Mouse (Mus musculus): ENCODE measurements around the gene Dcdc2a. TPM values are rescaled to one million over a fixed set of nuclear protein-coding genes. Genes with fewer than 3 reads are reported as not detected.

Gene Dcdc2a
- polyA plus RNA-seq, 1 experiment, result not detected

GRCm38 (mm10) chr13:25218394-25218793 is 162.6 kb downstream of the Dcdc2a start:
- TF ChIP-seq TAL1 (IDR thresholded peaks at IDR 0.05; ENCODE audit: low read length) (no peak), GATA1 (IDR thresholded peaks at IDR 0.05; ENCODE audit: low read length) (no peak)

DNA sequence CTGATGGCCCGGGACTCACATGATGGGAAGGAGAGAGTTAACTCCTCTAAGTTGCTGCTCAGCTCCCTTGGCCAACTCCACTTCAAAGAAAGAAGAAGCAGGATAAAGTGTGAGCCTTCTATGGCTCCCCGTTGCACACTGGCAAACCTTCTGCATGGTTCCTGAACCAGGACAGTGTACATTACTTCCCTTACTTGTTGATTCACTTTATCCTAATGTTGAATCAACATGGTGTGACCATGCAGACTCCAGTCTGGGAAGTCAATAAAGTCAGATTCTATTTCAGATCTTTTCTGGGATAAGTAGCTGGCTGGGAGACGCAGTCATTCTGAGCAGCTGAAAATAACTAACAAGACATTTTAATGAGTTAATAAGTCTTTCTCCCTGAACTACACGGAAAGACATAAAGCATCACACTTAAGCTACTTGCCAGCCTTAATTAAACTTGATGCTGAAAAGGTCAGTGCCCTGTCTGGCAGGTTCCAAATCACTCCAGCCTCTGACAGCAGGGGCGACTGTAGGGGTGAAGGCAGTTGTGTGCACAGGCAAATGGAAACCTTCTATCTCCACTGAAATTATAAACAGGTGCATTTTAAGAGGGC is 164.5 kb downstream of the Dcdc2a start:
- H3K27me3 ChIP-seq (ENCODE audit: control insufficient read depth), result no peaks in the 10 kb centered on the region
- no peaks in the 10 kb centered on the region for H3K36me3 ChIP-seq (ENCODE audit: control insufficient read depth)
- H3K4me1 ChIP-seq (ENCODE audit: control insufficient read depth), result no peaks in the 10 kb centered on the region
- no peak for TF ChIP-seq TAL1 (IDR thresholded peaks at IDR 0.05; ENCODE audit: low read length)
- TF ChIP-seq GATA1 (IDR thresholded peaks at IDR 0.05; ENCODE audit: low read length), result no peak
- no peak overlapping the region for H3K4me3 ChIP-seq (replicated peaks)
- H3K9me3 ChIP-seq (ENCODE audit: control insufficient read depth, low read length), result no peaks in the 10 kb centered on the region; the same call in 1 of the 2 replicates

More at GRCm38 (mm10) chr13:25218394-25218793, 162.6 kb downstream of the Dcdc2a start:
- no peaks in the 10 kb centered on the region; the same call in 1 of the 2 replicates for H3K9me3 ChIP-seq (ENCODE audit: control insufficient read depth, low read length)
- no peak overlapping the region for H3K4me3 ChIP-seq (replicated peaks)
- H3K36me3 ChIP-seq (ENCODE audit: control insufficient read depth), result no peaks in the 10 kb centered on the region
- no peaks in the 10 kb centered on the region for H3K27me3 ChIP-seq (ENCODE audit: control insufficient read depth)
- no peaks in the 10 kb centered on the region for H3K4me1 ChIP-seq (ENCODE audit: control insufficient read depth)

DNA sequence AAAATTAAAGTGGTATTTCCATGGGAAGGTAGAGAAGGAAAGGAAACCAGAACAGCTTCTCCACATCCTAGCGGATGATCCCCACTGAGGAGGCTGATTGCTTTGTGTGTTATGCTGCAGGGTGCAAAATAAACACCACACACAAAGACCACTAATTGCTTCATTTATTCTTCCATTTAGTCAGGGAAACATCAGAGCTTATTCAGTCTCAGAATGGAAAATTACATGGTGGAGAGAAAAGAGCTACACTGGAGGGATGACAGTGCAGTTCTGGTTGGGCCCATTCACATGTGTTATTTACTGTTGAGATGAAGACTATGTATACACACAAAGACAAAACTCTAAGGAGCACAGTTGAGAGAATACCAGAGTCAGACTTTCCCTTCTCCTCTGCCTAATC is 196.1 kb downstream of the Dcdc2a start:
- Histone ChIP-seq H3K27me3 (ENCODE audit: control insufficient read depth) (no peaks in the 10 kb centered on the region), H3K9me3 (ENCODE audit: control insufficient read depth, low read length) (peaks cover 2% of the 10 kb centered on the region; the same call in 1 of the 2 replicates), H3K36me3 (ENCODE audit: control insufficient read depth) (no peaks in the 10 kb centered on the region), H3K4me3 (replicated peaks) (no peak overlapping the region), H3K4me1 (ENCODE audit: control insufficient read depth) (no peaks in the 10 kb centered on the region)
- TF ChIP-seq TAL1 (IDR thresholded peaks at IDR 0.05; ENCODE audit: low read length) (no peak), GATA1 (IDR thresholded peaks at IDR 0.05; ENCODE audit: low read length) (no peak)

- Histone ChIP-seq H3K4me3 (replicated peaks) (no peak overlapping the region), H3K36me3 (ENCODE audit: control insufficient read depth) (no peaks in the 10 kb centered on the region), H3K4me1 (ENCODE audit: control insufficient read depth) (no peaks in the 10 kb centered on the region), H3K27me3 (ENCODE audit: control insufficient read depth) (no peaks in the 10 kb centered on the region), H3K9me3 (ENCODE audit: control insufficient read depth, low read length) (peaks cover 2% of the 10 kb centered on the region; the same call in 1 of the 2 replicates)
- TF ChIP-seq TAL1 (IDR thresholded peaks at IDR 0.05; ENCODE audit: low read length), result no peak
- no peak for TF ChIP-seq GATA1 (IDR thresholded peaks at IDR 0.05; ENCODE audit: low read length)
Observed at GRCm38 (mm10) chr13:25254478-25255263, 198.9 kb downstream of the Dcdc2a start.

DNA sequence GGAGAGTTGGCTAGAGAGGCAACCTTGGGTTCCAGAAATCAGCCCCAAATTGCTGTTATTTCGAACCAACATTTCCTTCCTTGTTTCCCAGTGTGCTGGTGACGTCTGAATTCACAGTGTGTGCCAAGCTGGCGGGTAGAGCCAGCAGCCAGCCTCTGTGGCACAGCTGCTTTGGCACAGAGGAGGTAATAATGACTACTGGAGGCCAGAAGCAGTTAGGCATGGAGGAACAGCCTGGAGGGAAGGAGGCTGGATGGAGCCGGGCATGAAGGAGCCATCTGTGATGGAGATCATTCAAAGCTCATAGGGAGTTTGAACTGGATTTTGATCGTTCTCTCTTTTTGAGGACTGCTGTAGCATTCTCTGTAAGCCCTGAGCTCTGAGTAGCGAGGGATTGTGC is 201.8 kb downstream of the Dcdc2a start:
- Histone ChIP-seq H3K27me3 (ENCODE audit: control insufficient read depth) (no peaks in the 10 kb centered on the region), H3K4me3 (replicated peaks) (no peak overlapping the region), H3K9me3 (ENCODE audit: control insufficient read depth, low read length) (peaks cover 2% of the 10 kb centered on the region; the same call in 1 of the 2 replicates), H3K36me3 (ENCODE audit: control insufficient read depth) (no peaks in the 10 kb centered on the region), H3K4me1 (ENCODE audit: control insufficient read depth) (no peaks in the 10 kb centered on the region)
- TF ChIP-seq TAL1 (IDR thresholded peaks at IDR 0.05; ENCODE audit: low read length), result no peak
- no peak for TF ChIP-seq GATA1 (IDR thresholded peaks at IDR 0.05; ENCODE audit: low read length)

Other genes with a start within 250 kb of the Dcdc2a start
- 3.5 and 5.2 TPM in 2 replicates for gene Acot13, start 224.5 kb upstream of the Dcdc2a start, polyA plus RNA-seq (2012)
- gene Tdp2, start 224.3 kb upstream of the Dcdc2a start, polyA plus RNA-seq (2012), result 2.3 and 3.1 TPM in 2 replicates
- not detected in 2 replicates for gene D130043K22Rik, start 210.9 kb upstream of the Dcdc2a start, polyA plus RNA-seq (2012)
- gene Aldh5a1, start 118.3 kb upstream of the Dcdc2a start, polyA plus RNA-seq (2012), result 0.01 TPM in 1 of 2 replicates, not detected in the other
- gene Gpld1, start 112.9 kb upstream of the Dcdc2a start, polyA plus RNA-seq (2012), result not detected in 2 replicates
- 0.36 and 0.61 TPM in 2 replicates for gene Mrs2, start 35.6 kb upstream of the Dcdc2a start, polyA plus RNA-seq (2012)
- not detected in 2 replicates for gene Nrsn1, start 214.5 kb downstream of the Dcdc2a start, polyA plus RNA-seq (2012)

Data from erythroblast, embryonic 14.5 days (primary cell).